Comparison of ENCODE assay signal across 8 mouse cellular contexts in genomic region chr2:167062965-167063880, GRCm38 (mm10). TPM values are rescaled to one million over a fixed set of nuclear protein-coding genes. Genes with fewer than 3 reads are reported as not detected.
DNase-seq lines count a peak whose midpoint lies in the region; ATAC-seq lines count a peak whose summit lies in the region.

Gene Znfx1, minus strand, starts transcription at chr2:167063015.

- ATAC-seq in CD4-positive, CD25-positive, alpha-beta regulatory T cell, adult 4 months = peak; percentile 81
- peak; percentile 93 for ATAC-seq in forebrain, embryonic 11.5 days (replicated peaks; ENCODE audit: low FRiP score)
- peak; percentile 93 for ATAC-seq in heart, embryonic 16.5 days (replicated peaks; ENCODE audit: extremely low read depth, insufficient read depth, low FRiP score)
- ATAC-seq in liver, embryonic 15.5 days (ENCODE audit: insufficient read depth) = peak; percentile 87
- peak; percentile 93 for ATAC-seq in neural tube, embryonic 12.5 days (ENCODE audit: low FRiP score, low read depth)

- H3K9me3 ChIP-seq in forebrain, embryonic 11.5 days (ENCODE audit: control insufficient read depth, low read length) = no peaks in the 10 kb centered on the region
- H3K9me3 ChIP-seq in heart, embryonic 16.5 days (replicated peaks; ENCODE audit: control insufficient read depth, low read length) = no peaks in the 10 kb centered on the region
- no peaks in the 10 kb centered on the region for H3K9me3 ChIP-seq in liver, embryonic 15.5 days (replicated peaks)
- H3K9me3 ChIP-seq in neural tube, embryonic 12.5 days = no peaks in the 10 kb centered on the region

- no peaks in the 10 kb centered on the region for H3K27me3 ChIP-seq in forebrain, embryonic 11.5 days (ENCODE audit: control insufficient read depth, insufficient read depth, low read length)
- H3K27me3 ChIP-seq in heart, embryonic 16.5 days (ENCODE audit: control insufficient read depth, insufficient read depth, low read length) = no peaks in the 10 kb centered on the region
- no peaks in the 10 kb centered on the region for H3K27me3 ChIP-seq in liver, embryonic 15.5 days
- H3K27me3 ChIP-seq in neural tube, embryonic 12.5 days (replicated peaks) = no peaks in the 10 kb centered on the region

- H3K9ac ChIP-seq in forebrain, embryonic 11.5 days (ENCODE audit: low read length) = peak within 1 kb of the TSS; percentile 98
- peak within 1 kb of the TSS; percentile 97 for H3K9ac ChIP-seq in heart, embryonic 16.5 days (ENCODE audit: low read length)
- peak within 1 kb of the TSS; percentile 92 for H3K9ac ChIP-seq in liver, embryonic 15.5 days
- H3K9ac ChIP-seq in neural tube, embryonic 12.5 days = peak within 1 kb of the TSS; percentile 92

- peak within 1 kb of the TSS; percentile 78 for H3K4me2 ChIP-seq in forebrain, embryonic 11.5 days (ENCODE audit: low read depth, low read length, severe bottlenecking)
- H3K4me2 ChIP-seq in heart, embryonic 16.5 days (ENCODE audit: low read depth, low read length) = peak within 1 kb of the TSS; percentile 96
- peak within 1 kb of the TSS; percentile 78 for H3K4me2 ChIP-seq in liver, embryonic 15.5 days
- H3K4me2 ChIP-seq in neural tube, embryonic 12.5 days (replicated peaks) = peak within 1 kb of the TSS; percentile 89

- H3K36me3 ChIP-seq in forebrain, embryonic 11.5 days (ENCODE audit: control insufficient read depth, insufficient read depth, low read length) = peaks cover 9% of the 10 kb centered on the region
- H3K36me3 ChIP-seq in heart, embryonic 16.5 days (ENCODE audit: control insufficient read depth, insufficient read depth) = peaks cover 24% of the 10 kb centered on the region
- peaks cover 45% of the 10 kb centered on the region for H3K36me3 ChIP-seq in liver, embryonic 15.5 days (replicated peaks)
- H3K36me3 ChIP-seq in neural tube, embryonic 12.5 days = peaks cover 25% of the 10 kb centered on the region

- peaks cover 14% of the 10 kb centered on the region for H3K4me1 ChIP-seq in forebrain, embryonic 11.5 days (replicated peaks; ENCODE audit: control insufficient read depth, insufficient read depth, low read length)
- peaks cover 30% of the 10 kb centered on the region for H3K4me1 ChIP-seq in heart, embryonic 16.5 days (ENCODE audit: control insufficient read depth, insufficient read depth, low read length)
- peaks cover 68% of the 10 kb centered on the region for H3K4me1 ChIP-seq in liver, embryonic 15.5 days (replicated peaks)
- peaks cover 32% of the 10 kb centered on the region for H3K4me1 ChIP-seq in neural tube, embryonic 12.5 days

- H3K27ac ChIP-seq in forebrain, embryonic 11.5 days (ENCODE audit: low read depth, low read length) = peak within 1 kb of the TSS; percentile 90
- peak within 1 kb of the TSS; percentile 96 for H3K27ac ChIP-seq in heart, embryonic 16.5 days (ENCODE audit: low read length)
- peak within 1 kb of the TSS; percentile 95 for H3K27ac ChIP-seq in liver, embryonic 15.5 days (replicated peaks)
- peak within 1 kb of the TSS; percentile 86 for H3K27ac ChIP-seq in neural tube, embryonic 12.5 days

- DNase-seq in c-Kit-positive CD71-negative TER-119-negative erythroid progenitor cells, embryonic 14.5 days (ENCODE audit: low read depth) = peak; percentile 84
- peak; percentile 99 for DNase-seq in forebrain, embryonic 11.5 days (ENCODE audit: low spot score)
- DNase-seq in kidney, postnatal 36 days = peak; percentile 96
- peak; percentile 81 for DNase-seq in telencephalon, adult 2 months (ENCODE audit: low read depth, low spot score)

- H3K4me3 ChIP-seq in forebrain, embryonic 11.5 days (ENCODE audit: low read depth, low read length) = peak within 1 kb of the TSS; percentile 83
- peak within 1 kb of the TSS; percentile 93 for H3K4me3 ChIP-seq in heart, embryonic 16.5 days (ENCODE audit: low read length)
- peak within 1 kb of the TSS; percentile 88 for H3K4me3 ChIP-seq in liver, embryonic 15.5 days (replicated peaks)
- H3K4me3 ChIP-seq in neural tube, embryonic 12.5 days = peak within 1 kb of the TSS; percentile 84

- WGBS in forebrain, embryonic 11.5 days = under 1% methylated on average over 57 of the region's 57 CpGs
- under 1% methylated on average over 57 of the region's 57 CpGs for WGBS in heart, embryonic 16.5 days
- WGBS in liver, embryonic 15.5 days (ENCODE audit: insufficient replicate concordance) = under 1% methylated on average over 57 of the region's 57 CpGs
- under 1% methylated on average over 56 of the region's 57 CpGs for WGBS in neural tube, embryonic 12.5 days

RNA-seq across cellular contexts. Expression of gene Znfx1, which starts in this region (rescaled TPM):
- 10 to 100 TPM; 18.1 to 27.6 TPM for polyA plus RNA-seq in CD4-positive, CD25-positive, alpha-beta regulatory T cell, adult 4 months (2017; shearing (Covaris generic))
- 6.0 and 7.4 TPM in 2 replicates for polyA plus RNA-seq in forebrain, embryonic 11.5 days (2014; fragmentation: Nextera tagmentation; extraction: Ambion mirVana)
- polyA plus RNA-seq in heart, embryonic 16.5 days (2015; fragmentation: Nextera tagmentation; extraction: Ambion mirVana) = 7.6 and 8.8 TPM in 2 replicates
- 9.8 and 11.2 TPM in 2 replicates for polyA plus RNA-seq in liver, embryonic 15.5 days (2015; fragmentation: Nextera tagmentation; extraction: Ambion mirVana)
- 8.2 and 9.6 TPM in 2 replicates for polyA plus RNA-seq in neural tube, embryonic 12.5 days (2016; fragmentation: Nextera tagmentation; extraction: Ambion mirVana)

Comparison
In these comparisons a context has a peak if more than half of its experiments do, and no peak if none do; other contexts are left out.
1. Peak in every context shown above with its lines: DNase-seq, ATAC-seq, H3K4me3 ChIP-seq and H3K27ac ChIP-seq.